Mouse (Mus musculus) thymus, postnatal 10 days (tissue): ENCODE results near the gene Gm49320.

Experiments used
- DNase-seq, 2 experiments: peaks; one replicate each; pipeline ENCODE4 v3.0.0; 2021; ENCODE audit warnings: low spot score in 2 of 2

Gene Gm49320

GRCm38 (mm10) chr8:4259125-4259804 is 20.6 kb downstream of the Gm49320 start, which contains the start of gene Ctxn1:
Ctxn1 (minus strand) TSS chr8:4259274.
- peak; percentile 92 to 97 for DNase-seq

GRCm38 (mm10) chr8:4259805-4260170 is 21.1 kb downstream of the Gm49320 start:
- no peak for DNase-seq

- DNase-seq: no peak
Observed at GRCm38 (mm10) chr8:4263105-4263791, 24.6 kb downstream of the Gm49320 start.

GRCm38 (mm10) chr8:4265160-4265914 is 26.7 kb downstream of the Gm49320 start:
- no peak for DNase-seq

- DNase-seq: no peak
Observed at GRCm38 (mm10) chr8:4267627-4268026, 29.0 kb downstream of the Gm49320 start.

- DNase-seq: no peak
Observed at GRCm38 (mm10) chr8:4269609-4270008, 30.9 kb downstream of the Gm49320 start.

GRCm38 (mm10) chr8:4275275-4276110 is 36.8 kb downstream of the Gm49320 start, which contains the start of gene Timm44:
Timm44 (minus strand) TSS chr8:4275913.
- peak; percentile 88 to 92 for DNase-seq

GRCm38 (mm10) chr8:4276111-4276465 is 37.4 kb downstream of the Gm49320 start:
- DNase-seq: no peak

GRCm38 (mm10) chr8:4292738-4293137 is 54.1 kb downstream of the Gm49320 start:
- no peak for DNase-seq

- no peak for DNase-seq
Observed at GRCm38 (mm10) chr8:4297822-4298221, 59.2 kb downstream of the Gm49320 start.
